Mouse (Mus musculus): Measurements from ENCODE around the gene Thrap3. TPM values are rescaled to one million over a fixed set of nuclear protein-coding genes. Genes with fewer than 3 reads are reported as not detected.

Thrap3 gene
- polyA plus RNA-seq, 1 experiment from 2014 or later = 207 TPM

GRCm38 (mm10) chr4:126118651-126119050 lies 83.9 kb downstream of the Thrap3 start:
- DNase-seq (ENCODE audit: low spot score) = no peak
- no peak overlapping the region for H3K4me2 ChIP-seq
- no peak overlapping the region for H3K4me3 ChIP-seq (ENCODE audit: low read depth, low read length)
- no peak overlapping the region for H3K27ac ChIP-seq (ENCODE audit: low read depth, low read length)
- H3K27me3 ChIP-seq (replicated peaks; ENCODE audit: control insufficient read depth, insufficient read depth, low read length) = no peaks in the 10 kb centered on the region
- H3K9ac ChIP-seq (ENCODE audit: low read depth, low read length) = no peak overlapping the region
- H3K9me3 ChIP-seq (ENCODE audit: control insufficient read depth, low read length) = no peaks in the 10 kb centered on the region
- peaks cover 3% of the 10 kb centered on the region; the same call in 1 of the 2 replicates for H3K36me3 ChIP-seq (ENCODE audit: control insufficient read depth, insufficient read depth, low read length)
- WGBS = 87% methylated on average over 4 of the region's 4 CpGs
- peaks cover 13% of the 10 kb centered on the region for H3K4me1 ChIP-seq (replicated peaks; ENCODE audit: control insufficient read depth, insufficient read depth, low read length)
- ATAC-seq (replicated peaks; ENCODE audit: low FRiP score) = no peak

- H3K36me3 ChIP-seq (ENCODE audit: control insufficient read depth, insufficient read depth, low read length) = peaks cover 3% of the 10 kb centered on the region; the same call in 1 of the 2 replicates
- 88% methylated on average over 8 of the region's 8 CpGs for WGBS
- DNase-seq (ENCODE audit: low spot score) (no peak), ATAC-seq (replicated peaks; ENCODE audit: low FRiP score) (no peak)
- H3K27me3 ChIP-seq (replicated peaks; ENCODE audit: control insufficient read depth, insufficient read depth, low read length) = no peaks in the 10 kb centered on the region
- no peaks in the 10 kb centered on the region for H3K9me3 ChIP-seq (ENCODE audit: control insufficient read depth, low read length)
- H3K4me1 ChIP-seq (replicated peaks; ENCODE audit: control insufficient read depth, insufficient read depth, low read length) = peaks cover 13% of the 10 kb centered on the region
- H3K27ac ChIP-seq (ENCODE audit: low read depth, low read length) = no peak overlapping the region
- H3K9ac ChIP-seq (ENCODE audit: low read depth, low read length) = no peak overlapping the region
- no peak overlapping the region for H3K4me2 ChIP-seq
- H3K4me3 ChIP-seq (ENCODE audit: low read depth, low read length) = no peak overlapping the region
These were observed 85.4 kb downstream of the Thrap3 start for GRCm38 (mm10) chr4:126117116-126117515.

- H3K9me3 ChIP-seq (ENCODE audit: control insufficient read depth, low read length) = no peaks in the 10 kb centered on the region
- H3K9ac ChIP-seq (ENCODE audit: low read depth, low read length) = no peak overlapping the region
- no peak overlapping the region for H3K4me3 ChIP-seq (ENCODE audit: low read depth, low read length)
- ATAC-seq (replicated peaks; ENCODE audit: low FRiP score) = no peak
- no peak for DNase-seq (ENCODE audit: low spot score)
- H3K36me3 ChIP-seq (ENCODE audit: control insufficient read depth, insufficient read depth, low read length) = peaks cover 2% of the 10 kb centered on the region; the same call in 1 of the 2 replicates
- H3K27ac ChIP-seq (ENCODE audit: low read depth, low read length) = no peak overlapping the region
- WGBS = 74% methylated on average over 6 of the region's 6 CpGs
- peaks cover 17% of the 10 kb centered on the region for H3K4me1 ChIP-seq (replicated peaks; ENCODE audit: control insufficient read depth, insufficient read depth, low read length)
- no peaks in the 10 kb centered on the region for H3K27me3 ChIP-seq (replicated peaks; ENCODE audit: control insufficient read depth, insufficient read depth, low read length)
- no peak overlapping the region for H3K4me2 ChIP-seq
These were observed 86.6 kb downstream of the Thrap3 start for GRCm38 (mm10) chr4:126115871-126116521.

- H3K4me2 ChIP-seq = no peak overlapping the region
- DNase-seq (ENCODE audit: low spot score) (no peak), ATAC-seq (replicated peaks; ENCODE audit: low FRiP score) (no peak)
- 84% methylated on average over 9 of the region's 9 CpGs for WGBS
- no peaks in the 10 kb centered on the region for H3K27me3 ChIP-seq (replicated peaks; ENCODE audit: control insufficient read depth, insufficient read depth, low read length)
- no peaks in the 10 kb centered on the region for H3K9me3 ChIP-seq (ENCODE audit: control insufficient read depth, low read length)
- no peak overlapping the region for H3K27ac ChIP-seq (ENCODE audit: low read depth, low read length)
- no peak overlapping the region for H3K4me3 ChIP-seq (ENCODE audit: low read depth, low read length)
- H3K9ac ChIP-seq (ENCODE audit: low read depth, low read length) = no peak overlapping the region
- no peaks in the 10 kb centered on the region for H3K36me3 ChIP-seq (ENCODE audit: control insufficient read depth, insufficient read depth, low read length)
- H3K4me1 ChIP-seq (replicated peaks; ENCODE audit: control insufficient read depth, insufficient read depth, low read length) = peaks cover 23% of the 10 kb centered on the region
These were observed 87.1 kb downstream of the Thrap3 start for GRCm38 (mm10) chr4:126115411-126115810.

Other genes with a start within 250 kb of the Thrap3 start
- 2.4 and 3.1 TPM in 2 replicates for gene Csf3r, start 178.2 kb downstream of the Thrap3 start, polyA plus RNA-seq (2014; fragmentation: Nextera tagmentation; extraction: Ambion mirVana)
- 186 and 190 TPM in 2 replicates for gene Mrps15, start 155.8 kb downstream of the Thrap3 start, polyA plus RNA-seq (2014; fragmentation: Nextera tagmentation; extraction: Ambion mirVana)
- 6.6 TPM in 2 replicates for gene Oscp1, start 144.2 kb downstream of the Thrap3 start, polyA plus RNA-seq (2014; fragmentation: Nextera tagmentation; extraction: Ambion mirVana)
- gene Lsm10, start 106.1 kb downstream of the Thrap3 start, polyA plus RNA-seq (2014; fragmentation: Nextera tagmentation; extraction: Ambion mirVana) = 46.6 and 53.3 TPM in 2 replicates
- 24.4 and 26.7 TPM in 2 replicates for gene Stk40, start 98.8 kb downstream of the Thrap3 start, polyA plus RNA-seq (2014; fragmentation: Nextera tagmentation; extraction: Ambion mirVana)
- gene Eva1b, start 55.0 kb downstream of the Thrap3 start, polyA plus RNA-seq (2014; fragmentation: Nextera tagmentation; extraction: Ambion mirVana) = 25.3 and 28.1 TPM in 2 replicates
- gene Sh3d21, start 39.3 kb downstream of the Thrap3 start, polyA plus RNA-seq (2014; fragmentation: Nextera tagmentation; extraction: Ambion mirVana) = 2.3 TPM in 2 replicates
- 26.5 and 28.9 TPM in 2 replicates for gene Map7d1, start 53.6 kb upstream of the Thrap3 start, polyA plus RNA-seq (2014; fragmentation: Nextera tagmentation; extraction: Ambion mirVana)
- 20.6 and 26.8 TPM in 2 replicates for gene Trappc3, start 59.6 kb upstream of the Thrap3 start, polyA plus RNA-seq (2014; fragmentation: Nextera tagmentation; extraction: Ambion mirVana)
- gene Col8a2, start 84.0 kb upstream of the Thrap3 start, polyA plus RNA-seq (2014; fragmentation: Nextera tagmentation; extraction: Ambion mirVana) = 1.9 and 2.2 TPM in 2 replicates
- gene Adprhl2, start 118.9 kb upstream of the Thrap3 start, polyA plus RNA-seq (2014; fragmentation: Nextera tagmentation; extraction: Ambion mirVana) = 53.5 and 62.2 TPM in 2 replicates
- 0.71 and 1.7 TPM in 2 replicates for gene Tekt2, start 122.9 kb upstream of the Thrap3 start, polyA plus RNA-seq (2014; fragmentation: Nextera tagmentation; extraction: Ambion mirVana)
- gene Ago3, start 226.8 kb upstream of the Thrap3 start, polyA plus RNA-seq (2014; fragmentation: Nextera tagmentation; extraction: Ambion mirVana) = 9.2 and 15.2 TPM in 2 replicates

Data from liver, embryonic 11.5 days (tissue).